Mouse (Mus musculus): ENCODE results near the gene Wscd2. TPM values are rescaled to one million over a fixed set of nuclear protein-coding genes. Genes with fewer than 3 reads are reported as not detected.
A peak's percentile ranks its signal among the peaks of the same experiment; 100 is the strongest.

Wscd2 gene
- total RNA-seq, 2 experiments from 2014 or later = 84.5 to 89.7 TPM

DNA sequence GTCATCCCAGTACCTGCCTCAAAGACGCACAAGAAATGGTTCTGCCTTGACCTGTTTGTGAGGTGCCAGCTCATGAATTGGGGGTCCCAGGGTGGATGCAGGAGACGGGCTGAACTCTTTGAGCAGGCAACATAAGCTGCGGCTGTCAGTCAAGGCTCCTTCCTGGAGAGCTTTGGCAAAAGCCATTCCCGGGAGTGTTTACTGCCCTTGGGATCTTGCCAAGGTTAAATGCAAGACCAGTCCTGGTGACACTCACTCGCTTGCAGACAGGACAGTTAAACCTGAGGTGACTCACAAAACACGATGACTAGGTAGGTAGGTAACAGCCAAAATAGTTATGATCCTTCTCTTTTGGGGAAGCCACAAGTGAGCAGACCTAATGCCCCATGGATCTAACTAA, 30.9 kb downstream of the Wscd2 start:
- DNase-seq (ENCODE audit: extremely low spot score in 1 of 2, low spot score in 1 of 2) = no peak

GRCm38 (mm10) chr5:113538826-113539225, 48.7 kb downstream of the Wscd2 start:
- no peak for DNase-seq (ENCODE audit: extremely low spot score in 1 of 2, low spot score in 1 of 2)

- no peak for DNase-seq (ENCODE audit: extremely low spot score in 1 of 2, low spot score in 1 of 2)
Measured at GRCm38 (mm10) chr5:113539438-113539837, 49.3 kb downstream of the Wscd2 start.

GRCm38 (mm10) chr5:113539858-113540257, 49.7 kb downstream of the Wscd2 start:
- DNase-seq (ENCODE audit: extremely low spot score in 1 of 2, low spot score in 1 of 2) = no peak

GRCm38 (mm10) chr5:113541196-113541595, 51.1 kb downstream of the Wscd2 start:
- no peak for DNase-seq (ENCODE audit: extremely low spot score in 1 of 2, low spot score in 1 of 2)

DNA sequence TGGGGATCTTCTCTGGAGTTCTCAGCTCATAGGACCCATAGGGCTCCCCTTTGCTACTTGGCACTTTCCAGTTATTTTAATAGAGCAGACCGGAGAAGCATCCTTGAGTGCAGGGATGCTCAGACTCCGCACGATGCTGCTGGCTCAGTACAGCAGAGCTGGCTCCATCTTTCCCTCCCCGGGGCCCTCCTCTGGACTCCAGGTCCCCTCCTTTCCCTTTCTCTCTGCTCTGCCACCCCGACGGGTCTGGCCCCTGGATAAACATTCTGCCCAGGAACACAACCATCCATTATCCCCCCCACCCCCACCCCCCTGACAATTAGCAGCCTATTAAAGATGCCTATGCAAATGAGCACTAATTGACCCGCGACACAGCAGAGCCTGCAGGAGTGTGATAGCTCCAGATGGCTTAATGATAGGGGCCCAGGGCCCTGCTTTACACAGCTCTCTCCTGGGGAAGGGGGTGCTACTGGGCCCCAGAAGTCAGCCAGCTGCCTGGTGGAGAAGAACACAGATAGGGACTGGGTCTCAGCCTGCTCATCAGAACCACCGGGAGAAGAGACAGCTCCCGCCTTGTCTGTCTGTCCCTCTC, 52.8 kb downstream of the Wscd2 start:
- DNase-seq (ENCODE audit: extremely low spot score in 1 of 2, low spot score in 1 of 2) = no peak

DNA sequence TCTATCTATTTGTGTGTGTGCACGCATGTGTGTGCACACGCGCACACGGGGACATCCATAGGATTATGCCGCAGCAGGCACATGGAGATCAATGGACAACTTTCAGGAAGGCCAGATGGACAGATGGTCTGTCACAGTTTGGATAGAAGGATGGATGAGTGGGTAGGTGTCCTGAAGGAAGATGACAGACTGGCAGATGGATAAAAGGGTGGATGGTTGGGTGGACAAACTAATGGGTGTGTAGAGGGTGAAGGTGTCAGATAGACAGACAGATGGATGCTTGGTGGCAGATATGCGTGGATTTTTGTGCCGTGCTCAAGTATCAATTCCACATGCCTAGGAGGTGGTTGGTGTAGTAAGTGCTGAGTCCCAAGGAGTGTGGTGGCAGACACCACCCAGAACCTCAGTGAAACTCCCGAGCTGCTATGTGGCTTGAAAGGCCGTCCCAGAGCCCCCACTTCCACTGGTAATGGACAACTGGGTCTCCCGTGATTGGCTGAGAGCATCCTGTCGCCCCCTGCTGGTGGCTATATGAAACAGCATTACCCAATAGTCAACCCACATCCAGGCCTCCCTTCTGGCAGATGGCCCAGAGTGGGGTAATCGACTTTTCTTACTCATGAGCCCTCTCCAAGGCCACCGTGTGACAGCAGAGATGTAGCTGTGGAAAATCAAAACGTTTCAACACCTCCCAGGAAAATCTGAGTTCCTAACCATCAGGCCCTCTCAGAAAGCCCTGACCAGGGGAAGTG, 58.0 kb downstream of the Wscd2 start:
- peak; percentile 49 to 66 for DNase-seq (ENCODE audit: extremely low spot score in 1 of 2, low spot score in 1 of 2)

DNA sequence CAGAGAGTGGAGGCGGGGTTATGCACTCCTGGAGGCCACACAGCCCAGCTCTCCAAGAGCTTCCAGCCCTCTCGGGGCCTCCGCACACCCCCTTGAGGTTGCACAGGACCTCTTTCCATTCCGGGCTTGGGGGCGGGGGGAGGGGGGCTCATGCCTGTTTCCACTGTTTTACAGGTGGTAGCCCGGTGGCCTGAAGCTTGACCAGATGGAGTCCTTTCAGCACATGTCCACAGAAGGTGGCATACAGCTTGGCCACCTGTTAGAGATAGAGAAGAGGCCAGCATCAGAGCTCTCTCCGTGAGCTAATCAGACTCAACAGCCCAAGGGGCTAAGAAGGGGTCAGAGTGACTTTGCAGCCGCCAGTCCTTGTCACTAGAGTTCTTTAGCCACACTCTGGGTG, 60.1 kb downstream of the Wscd2 start:
- DNase-seq (ENCODE audit: extremely low spot score in 1 of 2, low spot score in 1 of 2) = no peak

GRCm38 (mm10) chr5:113550759-113551158, 60.6 kb downstream of the Wscd2 start:
- DNase-seq (ENCODE audit: extremely low spot score in 1 of 2, low spot score in 1 of 2) = no peak

GRCm38 (mm10) chr5:113553402-113553897, 63.3 kb downstream of the Wscd2 start:
- DNase-seq (ENCODE audit: extremely low spot score in 1 of 2, low spot score in 1 of 2) = no peak

- no peak for DNase-seq (ENCODE audit: extremely low spot score in 1 of 2, low spot score in 1 of 2)
Measured at GRCm38 (mm10) chr5:113554095-113554494, 64.0 kb downstream of the Wscd2 start.

DNA sequence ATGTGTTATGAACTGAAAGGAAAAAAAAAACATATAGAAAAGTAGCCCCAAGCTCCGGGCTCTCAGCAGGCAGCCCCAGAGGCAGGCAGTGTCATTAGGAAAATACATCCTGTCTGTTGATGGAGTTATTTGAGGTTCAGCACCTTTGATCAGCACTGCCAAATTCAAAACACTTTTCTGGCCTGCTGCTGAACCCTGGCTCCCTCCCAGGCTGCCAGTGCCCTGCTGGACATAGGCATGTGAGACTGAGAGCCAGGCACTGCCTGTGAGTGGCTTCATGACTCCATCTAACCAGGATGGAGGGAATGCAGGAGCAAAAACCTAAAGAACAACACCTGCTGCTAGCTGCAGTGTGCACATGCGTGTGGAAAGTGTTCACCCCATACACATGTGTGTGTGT, 64.4 kb downstream of the Wscd2 start:
- DNase-seq (ENCODE audit: extremely low spot score in 1 of 2, low spot score in 1 of 2) = no peak

- no peak for DNase-seq (ENCODE audit: extremely low spot score in 1 of 2, low spot score in 1 of 2)
Measured at GRCm38 (mm10) chr5:113555684-113556083, 65.6 kb downstream of the Wscd2 start.

DNA sequence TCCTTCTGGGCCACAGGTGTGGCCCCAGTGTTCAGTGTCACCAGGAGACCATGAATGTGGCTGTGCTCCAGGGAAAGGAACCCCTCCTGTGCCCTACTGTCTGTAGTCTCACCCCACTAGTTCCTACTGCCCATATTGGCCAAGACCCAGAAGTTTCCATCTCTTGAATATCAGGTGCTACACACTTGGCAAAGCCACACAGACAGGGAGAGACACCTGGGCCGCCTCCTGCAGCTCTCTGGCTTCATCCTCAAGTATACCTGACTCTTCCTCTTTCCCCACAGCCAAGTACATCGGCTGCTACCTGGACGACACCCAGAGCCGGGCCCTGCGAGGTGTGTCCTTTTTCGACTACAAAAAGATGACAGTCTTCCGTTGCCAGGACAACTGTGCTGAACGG, 67.9 kb downstream of the Wscd2 start:
- DNase-seq (ENCODE audit: extremely low spot score in 1 of 2, low spot score in 1 of 2) = no peak

DNA sequence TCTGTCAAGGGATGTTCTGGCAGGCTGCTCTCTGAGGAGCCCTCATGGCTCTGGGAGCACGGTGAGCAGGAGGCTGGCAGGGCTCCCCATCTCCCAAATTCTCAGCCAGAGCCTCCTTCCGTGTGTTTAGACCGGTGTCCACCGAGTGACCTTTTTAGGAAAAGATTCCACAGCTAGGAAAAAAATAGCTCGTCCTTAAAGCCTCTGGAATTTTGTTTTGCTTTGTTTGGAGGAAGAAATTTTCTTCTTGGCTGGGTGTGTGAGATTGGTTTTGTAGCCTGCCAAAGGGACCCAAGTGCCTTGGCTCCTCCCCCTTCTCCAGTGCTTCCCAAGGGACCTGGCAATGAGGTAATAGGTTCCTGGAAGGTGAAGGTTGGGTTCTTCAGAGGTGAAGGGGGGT, 69.5 kb downstream of the Wscd2 start:
- no peak for DNase-seq (ENCODE audit: extremely low spot score in 1 of 2, low spot score in 1 of 2)

DNA sequence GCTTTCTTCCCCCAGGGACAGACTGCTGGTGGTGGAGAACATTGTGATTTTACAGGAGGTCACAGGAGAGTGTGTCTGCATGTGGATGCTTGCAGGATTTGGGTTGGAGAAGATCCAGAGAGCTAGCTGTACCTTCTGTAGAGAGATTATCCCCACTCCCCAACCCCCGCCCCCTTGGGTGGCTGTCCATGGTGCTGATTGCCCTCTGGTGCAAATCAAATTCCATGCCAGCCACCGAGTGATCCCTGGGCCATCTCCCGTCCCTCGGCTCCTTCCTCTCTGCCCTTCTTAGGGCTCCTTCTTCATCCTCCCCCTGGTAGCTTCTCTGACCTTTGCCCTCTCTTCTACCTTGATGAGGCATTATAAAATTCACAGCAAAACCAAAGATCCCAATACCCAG, 74.3 kb downstream of the Wscd2 start:
- no peak for DNase-seq (ENCODE audit: extremely low spot score in 1 of 2, low spot score in 1 of 2)

- no peak for DNase-seq (ENCODE audit: extremely low spot score in 1 of 2, low spot score in 1 of 2)
Measured at GRCm38 (mm10) chr5:113565101-113565854, 75.1 kb downstream of the Wscd2 start.

GRCm38 (mm10) chr5:113565858-113566257, 75.7 kb downstream of the Wscd2 start:
- no peak for DNase-seq (ENCODE audit: extremely low spot score in 1 of 2, low spot score in 1 of 2)

DNA sequence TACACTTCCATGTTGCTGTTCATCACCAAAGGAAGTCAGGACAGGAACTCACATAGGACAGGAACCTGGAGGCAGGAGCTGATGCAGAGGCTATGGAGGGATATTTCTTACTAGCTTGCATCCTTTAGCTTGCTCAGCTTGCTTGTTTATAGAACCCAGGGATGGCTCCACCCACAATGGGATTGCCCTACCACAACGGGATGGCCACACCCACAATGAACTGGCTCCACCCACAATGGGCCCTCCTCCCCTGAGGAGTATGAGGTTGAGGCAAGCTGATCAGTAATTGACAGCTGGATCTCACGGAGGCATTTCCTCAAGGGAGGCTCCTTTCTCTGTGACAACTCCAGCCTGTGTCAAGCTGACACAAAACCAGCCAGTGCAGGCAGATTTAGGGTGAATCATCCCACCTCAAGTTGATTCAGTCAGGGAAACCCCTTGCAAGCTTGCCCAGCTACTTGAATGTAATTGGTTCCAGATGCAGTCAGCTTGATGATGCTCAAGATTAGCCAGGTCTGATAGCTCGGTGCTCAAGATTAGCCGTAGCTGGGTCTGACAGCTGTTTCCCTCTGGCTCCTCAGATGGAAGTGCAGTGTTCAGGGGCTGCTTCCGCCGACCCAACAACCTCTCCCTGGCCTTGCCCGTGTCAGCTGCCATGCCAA, 80.1 kb downstream of the Wscd2 start:
- DNase-seq (ENCODE audit: extremely low spot score in 1 of 2, low spot score in 1 of 2) = no peak

GRCm38 (mm10) chr5:113577555-113577954, 87.4 kb downstream of the Wscd2 start:
- DNase-seq (ENCODE audit: extremely low spot score in 1 of 2, low spot score in 1 of 2) = no peak

DNA sequence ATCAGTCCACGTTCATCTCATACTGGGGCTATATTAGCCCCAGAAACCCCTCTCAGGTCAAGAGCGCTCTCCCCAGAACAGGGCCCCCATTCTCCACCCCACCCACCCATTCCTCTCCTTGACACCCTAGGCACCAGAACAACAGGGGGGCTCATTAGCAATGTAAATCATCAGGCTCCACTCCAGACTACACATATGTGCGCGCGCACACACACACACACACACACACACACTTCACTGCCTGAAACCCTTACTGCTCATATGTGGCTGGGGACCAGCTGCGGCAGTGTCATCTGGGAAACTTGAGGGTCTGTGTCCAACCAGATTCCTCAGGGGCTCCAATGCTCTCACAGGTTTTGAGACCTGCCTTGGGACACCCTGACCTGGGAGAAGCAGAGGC, 88.3 kb downstream of the Wscd2 start:
- no peak for DNase-seq (ENCODE audit: extremely low spot score in 1 of 2, low spot score in 1 of 2)

Data from layer of hippocampus, postnatal 25 days (tissue).